Mouse (Mus musculus) splenic B cell, adult 2 months (primary cell): ENCODE measurements around the gene Sox3.

Source experiments
- DNase-seq: peaks from one replicate; pipeline ENCODE4 v3.0.0-alpha.2; 2011; ENCODE audit warnings: low read depth, low spot score
- H3K27me3 ChIP-seq: 2 replicates; pipeline ENCODE4 v1.6.1; 2012; ENCODE audit warnings: mild to moderate bottlenecking, low read length, moderate library complexity, mixed read lengths; ENCODE audit not compliant: control insufficient read depth, poor library complexity, insufficient read depth, severe bottlenecking
- H3K36me3 ChIP-seq: 2 replicates; pipeline ENCODE4 v1.6.1; 2012; ENCODE audit warnings: mild to moderate bottlenecking, low read length, moderate library complexity, mixed read lengths; ENCODE audit not compliant: control insufficient read depth, poor library complexity, insufficient read depth, severe bottlenecking

Sox3 gene

GRCm38 (mm10) chrX:60892801-60893681 is at the start of gene Sox3:
Sox3 (minus strand) TSS chrX:60893430.
- no peaks in the 10 kb centered on the region for H3K27me3 ChIP-seq
- no peak for DNase-seq
- H3K36me3 ChIP-seq, result no peaks in the 10 kb centered on the region

- no peak for DNase-seq
- Histone ChIP-seq H3K27me3 (no peaks in the 10 kb centered on the region), H3K36me3 (no peaks in the 10 kb centered on the region)
Measured at GRCm38 (mm10) chrX:60940225-60940624, 47.0 kb upstream of the Sox3 start.

- no peaks in the 10 kb centered on the region for H3K27me3 ChIP-seq
- no peaks in the 10 kb centered on the region for H3K36me3 ChIP-seq
- no peak for DNase-seq
Measured at GRCm38 (mm10) chrX:60899546-60899945, 6.3 kb upstream of the Sox3 start.

GRCm38 (mm10) chrX:60898641-60899040 is 5.4 kb upstream of the Sox3 start:
- Histone ChIP-seq H3K36me3 (no peaks in the 10 kb centered on the region), H3K27me3 (no peaks in the 10 kb centered on the region)
- DNase-seq, result no peak

DNA sequence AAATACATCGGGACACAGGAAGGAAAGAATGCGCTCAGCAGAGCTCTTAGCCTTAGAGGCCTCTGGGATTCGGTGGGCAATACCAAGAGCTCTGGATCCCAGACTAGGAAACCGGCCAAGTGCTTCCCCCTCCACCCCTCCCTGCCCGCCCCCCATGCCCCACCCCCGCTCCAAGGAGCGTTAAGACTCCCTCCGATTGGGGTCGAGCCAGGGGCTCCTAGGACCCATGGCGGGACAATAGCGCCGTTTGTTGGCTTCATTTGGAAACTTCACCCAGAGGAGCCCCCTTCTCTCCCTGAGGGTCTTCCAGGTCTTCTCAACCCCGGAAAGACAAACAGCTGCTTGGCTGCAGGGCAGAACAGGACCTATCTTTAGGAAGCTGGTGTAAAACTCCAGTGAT is 3.1 kb upstream of the Sox3 start:
- no peak for DNase-seq
- Histone ChIP-seq H3K27me3 (no peaks in the 10 kb centered on the region), H3K36me3 (no peaks in the 10 kb centered on the region)

DNA sequence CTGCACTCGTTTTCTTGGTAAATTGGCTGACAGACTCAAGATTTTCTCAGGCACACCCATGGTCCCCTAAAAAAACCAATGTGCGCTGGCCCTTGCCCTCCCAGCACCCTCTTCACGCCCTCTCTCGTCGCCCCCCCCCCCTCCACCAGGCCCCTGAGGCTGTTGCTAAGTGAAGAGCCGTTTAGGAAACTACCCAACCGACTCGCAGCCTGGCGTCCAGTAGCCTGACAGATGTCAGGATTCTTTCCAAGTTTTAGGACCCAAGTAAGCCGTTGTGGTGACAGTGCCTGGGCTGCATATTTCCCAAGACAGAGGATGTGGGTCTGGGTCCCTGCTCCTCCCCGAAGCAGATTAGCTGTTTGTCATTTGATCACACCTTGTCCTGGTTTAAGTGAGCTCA is 2.2 kb upstream of the Sox3 start:
- Histone ChIP-seq H3K27me3 (no peaks in the 10 kb centered on the region), H3K36me3 (no peaks in the 10 kb centered on the region)
- DNase-seq, result no peak

- H3K36me3 ChIP-seq, result no peaks in the 10 kb centered on the region
- DNase-seq, result no peak
- no peaks in the 10 kb centered on the region for H3K27me3 ChIP-seq
Measured at GRCm38 (mm10) chrX:60893720-60894543, 702 bp upstream of the Sox3 start.

DNA sequence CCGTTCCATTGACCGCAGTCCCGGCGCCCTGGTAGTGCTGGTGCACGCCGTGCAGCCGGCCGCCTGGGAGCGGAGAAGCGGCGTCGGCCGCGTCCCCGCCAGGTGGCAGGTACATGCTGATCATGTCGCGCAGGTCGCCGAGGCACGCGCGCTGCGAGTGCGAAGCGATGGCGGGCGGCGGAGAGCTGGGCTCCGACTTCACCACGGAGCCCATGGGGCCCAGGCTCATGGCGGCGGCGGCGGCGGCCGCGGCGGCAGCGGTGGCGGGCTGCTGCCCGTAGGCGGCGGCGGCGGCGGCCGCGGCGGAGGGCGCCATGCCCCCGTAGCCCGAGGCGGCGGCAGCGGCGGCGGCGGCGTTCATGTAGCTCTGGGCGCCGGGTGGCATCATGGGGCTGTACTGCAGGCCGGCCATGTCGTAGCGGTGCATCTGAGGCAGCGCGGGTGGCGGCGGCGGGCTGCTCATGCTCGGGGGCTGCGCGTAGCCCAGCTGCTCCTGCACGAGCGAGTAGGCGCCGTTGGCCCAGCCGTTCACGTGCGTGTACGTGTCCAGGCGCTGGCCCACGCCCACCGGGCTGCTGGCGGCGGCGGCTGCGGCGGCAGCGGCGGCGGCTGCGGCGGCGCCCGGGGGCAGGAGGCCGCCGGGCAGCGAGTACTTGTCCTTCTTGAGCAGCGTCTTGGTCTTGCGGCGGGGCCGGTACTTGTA is 981 bp downstream of the Sox3 start:
- no peak for DNase-seq

DNA sequence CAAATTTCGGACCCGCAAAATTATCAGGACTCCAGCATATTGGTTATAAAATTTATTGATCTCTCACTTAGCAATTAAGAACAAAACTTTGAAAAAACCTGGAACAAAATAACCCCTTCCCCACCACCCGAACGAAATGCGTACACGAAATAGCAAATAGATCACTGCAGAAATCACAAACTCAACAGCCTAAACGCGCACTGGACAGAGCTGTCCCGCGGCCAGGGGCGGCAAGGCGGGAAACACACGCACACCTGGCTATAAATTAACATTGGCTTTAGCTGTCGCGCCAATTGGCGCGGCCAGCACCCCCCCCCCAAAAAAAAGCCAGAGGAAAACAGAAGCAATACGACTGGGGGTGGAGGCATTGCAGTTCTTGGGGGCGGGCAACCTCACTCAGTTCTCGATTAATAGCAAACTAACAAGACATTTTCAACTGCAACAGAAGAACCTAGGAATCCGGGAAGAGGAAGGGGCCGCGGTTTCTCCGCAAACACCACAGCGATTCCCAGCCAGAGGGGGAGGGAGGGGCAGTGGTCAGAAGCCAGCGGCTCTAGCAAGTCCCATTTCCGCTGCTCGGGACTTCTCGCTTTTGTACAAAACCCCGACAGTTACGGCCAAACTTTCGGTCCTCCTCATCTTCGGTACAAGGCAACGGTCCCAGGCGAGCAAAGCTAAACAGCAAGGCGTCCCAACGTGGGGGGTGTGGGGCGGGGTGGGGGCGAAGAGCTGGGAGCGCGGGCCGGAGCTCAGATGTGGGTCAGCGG is 1.7 kb downstream of the Sox3 start:
- no peak for DNase-seq
- Histone ChIP-seq H3K36me3 (no peaks in the 10 kb centered on the region), H3K27me3 (no peaks in the 10 kb centered on the region)

More for the DNA sequence above, 981 bp downstream of the Sox3 start:
- no peaks in the 10 kb centered on the region for H3K36me3 ChIP-seq
- H3K27me3 ChIP-seq, result no peaks in the 10 kb centered on the region

- Histone ChIP-seq H3K36me3 (no peaks in the 10 kb centered on the region), H3K27me3 (no peaks in the 10 kb centered on the region)
- DNase-seq, result no peak
Measured at GRCm38 (mm10) chrX:60890651-60891050, 2.6 kb downstream of the Sox3 start.

DNA sequence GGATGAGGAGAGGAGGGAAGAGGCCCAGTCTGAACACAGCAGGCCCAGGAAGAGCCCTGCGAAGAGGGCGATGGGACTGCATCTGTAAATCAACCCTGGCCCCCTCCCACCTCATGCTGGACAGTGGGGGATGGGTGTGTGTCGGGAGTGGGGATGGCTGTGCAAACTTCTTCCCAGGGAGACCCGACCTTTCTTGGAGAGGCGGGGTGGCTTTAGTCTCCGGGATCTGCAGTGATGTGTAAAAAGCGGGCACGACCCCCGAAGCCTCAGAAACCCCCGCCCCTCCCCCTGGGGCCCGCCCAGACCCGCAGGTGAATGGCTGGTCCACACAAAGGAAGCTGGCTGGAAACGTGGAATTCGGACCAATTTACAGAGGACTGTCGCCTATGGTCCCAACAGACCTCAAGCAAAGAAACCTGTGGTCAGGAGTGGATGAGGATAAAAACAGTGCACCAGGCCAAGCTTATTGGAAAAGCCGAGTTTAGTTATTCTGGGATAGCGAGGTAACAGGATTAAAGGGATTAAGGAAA is 3.2 kb downstream of the Sox3 start:
- Histone ChIP-seq H3K27me3 (no peaks in the 10 kb centered on the region), H3K36me3 (no peaks in the 10 kb centered on the region)
- DNase-seq, result no peak
